16 mouse cellular contexts compared by ENCODE assay signal in the genomic region with DNA sequence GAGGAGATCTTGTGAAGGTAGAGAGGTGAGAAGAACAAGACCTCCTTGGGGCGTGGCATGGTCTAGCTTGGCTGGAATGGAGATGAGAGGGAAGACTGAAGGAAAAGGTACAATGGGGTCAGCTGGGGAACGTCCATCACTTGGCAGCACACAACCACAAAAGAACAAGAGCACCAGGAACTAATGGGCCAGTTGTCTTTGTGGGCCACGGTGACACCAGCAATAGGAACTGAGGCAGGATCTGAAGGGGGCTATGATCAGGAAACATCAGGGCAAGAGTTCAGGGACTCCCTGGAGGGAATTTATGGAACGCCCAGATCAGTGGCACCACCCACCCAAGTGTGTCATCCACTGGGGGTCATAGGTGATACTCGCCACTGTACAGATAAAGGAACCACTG.
"Had no signal": no experiment of that assay in that cellular context is flagged by ENCODE, and none has a peak within 500 bp of the region (broad histone marks: within the 10 kb centered on the region; RNA-seq: fewer than 3 reads in every experiment).

No protein-coding gene starts in this region.

- H3K4me3 ChIP-seq: limb, embryonic 12.5 days; limb, embryonic 15.5 days; midbrain, embryonic 12.5 days; midbrain, embryonic 15.5 days; neural tube, embryonic 13.5 days had no signal

- H3K27ac ChIP-seq: kidney, postnatal 0 days; limb, embryonic 12.5 days; limb, embryonic 15.5 days; liver, embryonic 14.5 days; macrophage; midbrain, embryonic 12.5 days; midbrain, embryonic 15.5 days; neural tube, embryonic 13.5 days had no signal

- H3K27me3 ChIP-seq: limb, embryonic 12.5 days; limb, embryonic 15.5 days; midbrain, embryonic 12.5 days; midbrain, embryonic 15.5 days; neural tube, embryonic 13.5 days had no signal

- DNase-seq: kidney, adult 2 months; kidney, postnatal 36 days; left cerebral cortex, postnatal 4 days; liver, postnatal 0 days; lung, embryonic 14.5 days; retina, postnatal 1 day; right cerebral cortex, postnatal 25 days; thymus, postnatal 36 days had no signal

- H3K36me3 ChIP-seq: limb, embryonic 12.5 days; limb, embryonic 15.5 days; midbrain, embryonic 12.5 days; midbrain, embryonic 15.5 days; neural tube, embryonic 13.5 days had no signal

- H3K4me1 ChIP-seq: midbrain, embryonic 15.5 days had no signal
